Mouse (Mus musculus) limb, embryonic 13.5 days (tissue): ENCODE measurements around the gene Snrpd2. TPM values are rescaled to one million over a fixed set of nuclear protein-coding genes. Genes with fewer than 3 reads are reported as not detected.

Source experiments
- ATAC-seq: fragments of 200-750 bp; cut with Nextera tagmentation; 2 replicates; pipeline ENCODE4 v1.8.0; 2017; ENCODE audit warnings: low read depth, moderate number of reproducible peaks, moderate TSS enrichment; ENCODE audit not compliant: low FRiP score
- H3K27ac ChIP-seq: fragments of 300-500 bp; sonication (generic); 2 replicates; pipeline ENCODE4 v1.5.1; 2015; ENCODE audit warnings: inconsistent platforms, mild to moderate bottlenecking, moderate library complexity
- H3K27me3 ChIP-seq: fragments of 300-500 bp; sonication (generic); 2 replicates; pipeline ENCODE4 v1.6.1; 2015; ENCODE audit warnings: mild to moderate bottlenecking, inconsistent platforms
- H3K36me3 ChIP-seq: fragments of 300-500 bp; sonication (generic); 2 replicates; pipeline ENCODE4 v1.6.1; 2015; ENCODE audit warnings: inconsistent platforms, mild to moderate bottlenecking, moderate library complexity
- H3K4me1 ChIP-seq: fragments of 300-500 bp; sonication (generic); 2 replicates; pipeline ENCODE4 v1.6.1; 2015; ENCODE audit warnings: inconsistent platforms
- H3K4me2 ChIP-seq: fragments of 300-500 bp; sonication (generic); replicated peaks from 2 replicates; pipeline ENCODE4 v1.6.1; 2015; ENCODE audit warnings: inconsistent platforms, mild to moderate bottlenecking, moderate library complexity
- H3K4me3 ChIP-seq: fragments of 300-500 bp; sonication (generic); 2 replicates; pipeline ENCODE4 v1.5.1; 2015; ENCODE audit warnings: moderate library complexity, mild to moderate bottlenecking, inconsistent platforms
- H3K9ac ChIP-seq: fragments of 300-500 bp; sonication (generic); 2 replicates; pipeline ENCODE4 v1.6.1; 2015; ENCODE audit warnings: mild to moderate bottlenecking, inconsistent platforms
- H3K9me3 ChIP-seq: fragments of 300-500 bp; sonication (generic); 2 replicates; pipeline ENCODE4 v1.6.1; 2016; ENCODE audit warnings: inconsistent platforms
- WGBS: fragments of 180-500 bp; shearing (Covaris S2); methylation state at CpG from one replicate; pipeline ENCODE4 v1.1.7; 2015; 5-methylcytosine and 5-hydroxymethylcytosine counted together
- microRNA counts: library from miRNA; unstranded; fragments of <30 nt; microRNA quantifications from one replicate; lab custom pipeline; 2016
- microRNA-seq: library from miRNA; unstranded; fragments of <30 nt; microRNA quantifications from one replicate; pipeline ENCODE4, GENCODE M21; 2016
- polyA plus RNA-seq: library from polyadenylated mRNA; unstranded; fragments of >200 nt; fragmentation: Nextera tagmentation; extraction: Ambion mirVana; gene quantifications from 2 replicates; pipeline ENCODE4 v1.2.1, GENCODE M21; 2015

The Snrpd2 gene
- polyA plus RNA-seq, 1 experiment from 2014 or later: 149 TPM

- peak overlapping the region; percentile 72 for H3K4me2 ChIP-seq
- ATAC-seq: peak; percentile 54; the same call in 1 of the 2 replicates
- H3K9ac ChIP-seq: peak overlapping the region; percentile 59
- peaks cover 7% of the 10 kb centered on the region for H3K9me3 ChIP-seq
- peak overlapping the region; percentile 65 for H3K4me3 ChIP-seq
- WGBS: 2% methylated on average over 26 of the region's 27 CpGs
- H3K4me1 ChIP-seq: peaks cover 43% of the 10 kb centered on the region
- H3K27me3 ChIP-seq: peaks cover 53% of the 10 kb centered on the region
- peaks cover 11% of the 10 kb centered on the region; the same call in 1 of the 2 replicates for H3K36me3 ChIP-seq
- H3K27ac ChIP-seq: no peak overlapping the region
Measured at GRCm38 (mm10) chr7:19180862-19181429, 31.4 kb downstream of the Snrpd2 start.

DNA sequence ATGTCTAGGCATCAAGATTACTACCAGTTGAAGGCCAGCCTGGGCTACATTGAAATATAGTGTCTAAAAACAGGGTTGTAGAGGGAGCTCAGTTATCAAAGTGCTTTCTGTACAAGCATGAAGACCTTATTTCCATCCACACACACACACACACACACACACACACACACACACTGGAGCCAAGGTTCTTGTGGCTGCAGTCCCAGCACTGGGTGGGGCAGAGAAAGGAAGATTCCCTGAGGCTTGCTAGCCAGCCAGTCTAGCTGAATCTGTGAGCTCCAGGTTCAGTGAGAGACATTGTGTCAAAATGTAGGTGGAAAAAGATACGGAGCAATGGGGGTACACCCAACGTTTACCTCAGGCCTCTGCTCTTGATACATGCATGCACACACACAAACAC lies 34.7 kb downstream of the Snrpd2 start:
- Histone ChIP-seq H3K27me3 (peaks cover 20% of the 10 kb centered on the region), H3K9me3 (no peaks in the 10 kb centered on the region), H3K36me3 (peaks cover 36% of the 10 kb centered on the region), H3K27ac (no peak overlapping the region), H3K4me2 (no peak overlapping the region), H3K4me1 (peaks cover 32% of the 10 kb centered on the region), H3K9ac (no peak overlapping the region), H3K4me3 (no peak overlapping the region)
- ATAC-seq: no peak
- 93% methylated on average over 2 of the region's 2 CpGs for WGBS

- Histone ChIP-seq H3K4me1 (peaks cover 27% of the 10 kb centered on the region), H3K27ac (no peak overlapping the region), H3K9ac (no peak overlapping the region), H3K4me3 (no peak overlapping the region), H3K4me2 (no peak overlapping the region), H3K9me3 (no peaks in the 10 kb centered on the region), H3K36me3 (peaks cover 38% of the 10 kb centered on the region), H3K27me3 (peaks cover 15% of the 10 kb centered on the region)
- ATAC-seq: no peak
- WGBS: 66% methylated on average over 6 of the region's 6 CpGs
Measured at GRCm38 (mm10) chr7:19184758-19185157, 35.2 kb downstream of the Snrpd2 start.

DNA sequence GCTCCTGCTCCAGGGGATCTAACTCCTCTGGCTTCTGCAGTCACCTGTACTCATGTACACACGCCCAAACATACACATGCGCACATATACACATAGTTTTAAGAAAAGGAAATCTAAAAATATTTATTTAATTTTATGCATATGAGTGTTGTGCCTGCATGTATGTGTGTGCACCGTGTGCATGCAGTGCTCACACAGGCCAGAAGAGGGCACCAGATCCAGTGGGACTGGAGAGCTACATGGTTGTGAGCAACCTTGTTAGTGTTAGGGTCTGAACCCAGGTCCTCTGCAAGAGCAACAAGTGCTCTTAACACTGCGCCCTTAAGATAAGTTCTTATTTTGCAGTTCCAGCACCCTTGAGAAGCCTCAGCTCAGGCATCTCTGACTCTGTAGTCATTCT lies 45.2 kb downstream of the Snrpd2 start:
- Histone ChIP-seq H3K4me2 (no peak overlapping the region), H3K27me3 (no peaks in the 10 kb centered on the region), H3K4me1 (no peaks in the 10 kb centered on the region), H3K36me3 (peaks cover 84% of the 10 kb centered on the region), H3K9me3 (peaks cover 6% of the 10 kb centered on the region; the same call in 1 of the 2 replicates), H3K4me3 (no peak overlapping the region), H3K9ac (no peak overlapping the region), H3K27ac (no peak overlapping the region)
- 97% methylated on average over 4 of the region's 4 CpGs for WGBS
- ATAC-seq: no peak

GRCm38 (mm10) chr7:19196676-19197075 lies 47.2 kb downstream of the Snrpd2 start:
- peaks cover 82% of the 10 kb centered on the region for H3K36me3 ChIP-seq
- H3K4me2 ChIP-seq: no peak overlapping the region
- no peak for ATAC-seq
- H3K4me1 ChIP-seq: no peaks in the 10 kb centered on the region
- WGBS: 68% methylated on average over 6 of the region's 6 CpGs
- H3K9ac ChIP-seq: no peak overlapping the region
- no peak overlapping the region for H3K27ac ChIP-seq
- no peaks in the 10 kb centered on the region for H3K27me3 ChIP-seq
- peaks cover 6% of the 10 kb centered on the region; the same call in 1 of the 2 replicates for H3K9me3 ChIP-seq
- H3K4me3 ChIP-seq: no peak overlapping the region

GRCm38 (mm10) chr7:19197985-19198384 lies 48.5 kb downstream of the Snrpd2 start:
- H3K27ac ChIP-seq: no peak overlapping the region
- no peaks in the 10 kb centered on the region for H3K27me3 ChIP-seq
- H3K4me1 ChIP-seq: no peaks in the 10 kb centered on the region
- peaks cover 83% of the 10 kb centered on the region for H3K36me3 ChIP-seq
- no peak overlapping the region for H3K4me2 ChIP-seq
- 41% methylated on average over 2 of the region's 2 CpGs for WGBS
- no peak for ATAC-seq
- H3K9ac ChIP-seq: no peak overlapping the region
- H3K4me3 ChIP-seq: no peak overlapping the region
- H3K9me3 ChIP-seq: peaks cover 6% of the 10 kb centered on the region; the same call in 1 of the 2 replicates

DNA sequence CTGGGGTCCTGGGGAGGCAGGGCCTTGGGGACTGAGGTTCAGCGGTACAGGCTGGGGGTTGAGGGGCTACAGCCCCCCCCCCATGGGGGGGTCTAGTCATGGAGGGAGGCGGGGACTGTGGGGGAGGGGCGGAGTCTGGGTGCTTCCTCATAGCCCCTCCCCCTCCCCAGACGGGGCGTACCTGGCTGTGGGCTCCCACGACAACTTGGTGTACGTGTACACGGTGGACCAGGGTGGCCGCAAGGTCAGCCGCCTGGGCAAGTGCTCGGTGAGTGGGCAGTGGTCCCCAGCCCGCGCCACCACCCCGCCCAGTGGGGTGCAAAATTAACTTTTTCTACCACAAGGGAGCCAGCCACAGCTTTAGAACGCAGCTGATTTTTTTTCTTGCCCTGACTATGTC lies 52.1 kb downstream of the Snrpd2 start:
- Histone ChIP-seq H3K4me3 (no peak overlapping the region), H3K27me3 (no peaks in the 10 kb centered on the region), H3K9ac (no peak overlapping the region), H3K4me1 (no peaks in the 10 kb centered on the region), H3K27ac (no peak overlapping the region), H3K36me3 (peaks cover 78% of the 10 kb centered on the region), H3K9me3 (no peaks in the 10 kb centered on the region), H3K4me2 (no peak overlapping the region)
- ATAC-seq: no peak
- WGBS: 71% methylated on average over 14 of the region's 15 CpGs

- 59% methylated on average over 15 of the region's 15 CpGs for WGBS
- Histone ChIP-seq H3K9ac (no peak overlapping the region), H3K36me3 (peaks cover 73% of the 10 kb centered on the region), H3K27me3 (no peaks in the 10 kb centered on the region), H3K9me3 (no peaks in the 10 kb centered on the region), H3K4me2 (no peak overlapping the region), H3K4me3 (no peak overlapping the region), H3K4me1 (no peaks in the 10 kb centered on the region), H3K27ac (no peak overlapping the region)
- no peak for ATAC-seq
Measured at GRCm38 (mm10) chr7:19202065-19202850, 52.7 kb downstream of the Snrpd2 start.

MicroRNA genes within 50 kb of the gene (microRNA counts, 519-probe panel; counts per million panel counts)
- microRNA mmu-miR-330 (lab: Ali Mortazavi, UCI): not detected

Small RNA genes lying within 50 kb of the gene (microRNA-seq; reads per million reads assigned to microRNA genes)
- gene Mir330: 179 reads per million, percentile 61 among the genes with 10 or more reads in this experiment

Other genes starting within 250 kb of the Snrpd2 start
- gene Ccdc61, start 239.3 kb upstream of the Snrpd2 start, polyA plus RNA-seq: 32.8 and 34.6 TPM in 2 replicates
- 0.33 and 0.41 TPM in 2 replicates for gene Nova2, start 223.8 kb upstream of the Snrpd2 start, polyA plus RNA-seq
- gene Nanos2, start 162.3 kb upstream of the Snrpd2 start, polyA plus RNA-seq: not detected in 2 replicates
- gene Mypop, start 158.5 kb upstream of the Snrpd2 start, polyA plus RNA-seq: 5.2 and 6.3 TPM in 2 replicates
- gene Irf2bp1, start 145.7 kb upstream of the Snrpd2 start, polyA plus RNA-seq: 26.3 and 26.9 TPM in 2 replicates
- 3.5 and 4.1 TPM in 2 replicates for gene Foxa3, start 126.2 kb upstream of the Snrpd2 start, polyA plus RNA-seq
- 33.6 and 37.8 TPM in 2 replicates for gene Sympk, start 125.3 kb upstream of the Snrpd2 start, polyA plus RNA-seq
- gene Rsph6a, start 95.0 kb upstream of the Snrpd2 start, polyA plus RNA-seq: not detected in 2 replicates
- 16.8 and 17.4 TPM in 2 replicates for gene Dmwd, start 73.5 kb upstream of the Snrpd2 start, polyA plus RNA-seq
- gene Dmpk, start 65.9 kb upstream of the Snrpd2 start, polyA plus RNA-seq: 22.6 and 23.1 TPM in 2 replicates
- gene Six5, start 55.1 kb upstream of the Snrpd2 start, polyA plus RNA-seq: 13.4 and 13.9 TPM in 2 replicates
- gene Gm4969, start 31.4 kb upstream of the Snrpd2 start, polyA plus RNA-seq: 4.2 and 4.3 TPM in 2 replicates
- 16.8 and 19.1 TPM in 2 replicates for gene Fbxo46, start 29.9 kb upstream of the Snrpd2 start, polyA plus RNA-seq
- gene Qpctl, start 431 bp upstream of the Snrpd2 start, polyA plus RNA-seq: 17.1 and 18.1 TPM in 2 replicates
- gene Gipr, start 16.4 kb downstream of the Snrpd2 start, polyA plus RNA-seq: 0.29 and 0.41 TPM in 2 replicates
- 5.2 and 5.5 TPM in 2 replicates for gene Eml2, start 26.7 kb downstream of the Snrpd2 start, polyA plus RNA-seq
- gene Gpr4, start 62.8 kb downstream of the Snrpd2 start, polyA plus RNA-seq: 4.6 and 6.2 TPM in 2 replicates
- gene Opa3, start 78.6 kb downstream of the Snrpd2 start, polyA plus RNA-seq: 35.2 and 35.7 TPM in 2 replicates
- 68.9 and 69.0 TPM in 2 replicates for gene Vasp, start 122.1 kb downstream of the Snrpd2 start, polyA plus RNA-seq
- not detected in 2 replicates for gene Ppm1n, start 130.3 kb downstream of the Snrpd2 start, polyA plus RNA-seq
- 20.2 and 20.9 TPM in 2 replicates for gene Rtn2, start 132.9 kb downstream of the Snrpd2 start, polyA plus RNA-seq
- gene Fosb, start 160.3 kb downstream of the Snrpd2 start, polyA plus RNA-seq: 0.23 and 0.27 TPM in 2 replicates
- 89.1 and 96.4 TPM in 2 replicates for gene Ercc1, start 195.1 kb downstream of the Snrpd2 start, polyA plus RNA-seq
- 29.9 and 31.8 TPM in 2 replicates for gene Cd3eap, start 209.8 kb downstream of the Snrpd2 start, polyA plus RNA-seq
- 9.0 and 9.6 TPM in 2 replicates for gene Ppp1r13l, start 210.0 kb downstream of the Snrpd2 start, polyA plus RNA-seq
- gene Ercc2, start 232.3 kb downstream of the Snrpd2 start, polyA plus RNA-seq: 18.2 and 18.3 TPM in 2 replicates